Comparison of ENCODE assay signal across 8 mouse cellular contexts in genomic region chr6:82997511-82998102, GRCm38 (mm10). TPM values are rescaled to one million over a fixed set of nuclear protein-coding genes. Genes with fewer than 3 reads are reported as not detected.
DNase-seq lines count a peak whose midpoint lies in the region; ATAC-seq and TF ChIP-seq lines count a peak whose summit lies in the region.

No protein-coding gene starts in this region.

- no peak overlapping the region; the same call in 1 of the 2 replicates for H3K4me2 ChIP-seq in hindbrain, embryonic 16.5 days (ENCODE audit: low read length)
- no peak overlapping the region for H3K4me2 ChIP-seq in hindbrain, postnatal 0 days (ENCODE audit: low read depth, low read length)
- H3K4me2 ChIP-seq in kidney, embryonic 14.5 days (replicated peaks; ENCODE audit: low read depth, low read length), result no peak overlapping the region
- H3K4me2 ChIP-seq in forebrain, postnatal 0 days (ENCODE audit: low read depth), result no peak overlapping the region

- no peaks in the 10 kb centered on the region for H3K36me3 ChIP-seq in hindbrain, embryonic 16.5 days (ENCODE audit: control insufficient read depth, insufficient read depth, low read length)
- no peaks in the 10 kb centered on the region for H3K36me3 ChIP-seq in hindbrain, postnatal 0 days (ENCODE audit: insufficient read depth, low read length)
- no peaks in the 10 kb centered on the region for H3K36me3 ChIP-seq in kidney, embryonic 14.5 days (ENCODE audit: control insufficient read depth, insufficient read depth, low read length)
- no peaks in the 10 kb centered on the region for H3K36me3 ChIP-seq in forebrain, postnatal 0 days (ENCODE audit: insufficient read depth)

- no peaks in the 10 kb centered on the region for H3K9me3 ChIP-seq in hindbrain, embryonic 16.5 days (ENCODE audit: control insufficient read depth, low read length)
- no peaks in the 10 kb centered on the region for H3K9me3 ChIP-seq in hindbrain, postnatal 0 days (ENCODE audit: low read length)
- H3K9me3 ChIP-seq in kidney, embryonic 14.5 days (ENCODE audit: control insufficient read depth, low read length), result no peaks in the 10 kb centered on the region
- H3K9me3 ChIP-seq in forebrain, postnatal 0 days (ENCODE audit: low read length), result no peaks in the 10 kb centered on the region

- ATAC-seq in hindbrain, embryonic 16.5 days, result no peak
- no peak for ATAC-seq in hindbrain, postnatal 0 days
- peak; percentile 30; the same call in 1 of the 2 replicates for ATAC-seq in kidney, embryonic 14.5 days (ENCODE audit: low FRiP score, low TSS enrichment)
- ATAC-seq in inflammation-experienced regulatory T-cells, adult 6 months, result no peak
- ATAC-seq in forebrain, postnatal 0 days, result no peak

- 58% methylated on average over 7 of the region's 7 CpGs for whole genome bisulfite sequencing in hindbrain, embryonic 16.5 days
- 57% methylated on average over 7 of the region's 7 CpGs for WGBS in hindbrain, postnatal 0 days
- WGBS in kidney, embryonic 14.5 days, result 29% methylated on average over 7 of the region's 7 CpGs
- WGBS in forebrain, postnatal 0 days, result 37% methylated on average over 7 of the region's 7 CpGs

- H3K4me3 ChIP-seq in hindbrain, embryonic 16.5 days (ENCODE audit: low read length), result no peak overlapping the region
- H3K4me3 ChIP-seq in hindbrain, postnatal 0 days (ENCODE audit: low read length), result no peak overlapping the region
- no peak overlapping the region for H3K4me3 ChIP-seq in kidney, embryonic 14.5 days (ENCODE audit: low read length)
- H3K4me3 ChIP-seq in forebrain, postnatal 0 days (ENCODE audit: low read depth, low read length), result no peak overlapping the region

- no peaks in the 10 kb centered on the region for H3K27me3 ChIP-seq in hindbrain, embryonic 16.5 days (replicated peaks; ENCODE audit: control insufficient read depth, insufficient read depth, low read length)
- no peaks in the 10 kb centered on the region for H3K27me3 ChIP-seq in hindbrain, postnatal 0 days (ENCODE audit: insufficient read depth, low read length)
- no peaks in the 10 kb centered on the region for H3K27me3 ChIP-seq in kidney, embryonic 14.5 days (ENCODE audit: control insufficient read depth, insufficient read depth, low read length)
- no peaks in the 10 kb centered on the region for H3K27me3 ChIP-seq in forebrain, postnatal 0 days (ENCODE audit: insufficient read depth, low read length)

- TF ChIP-seq CTCF in hindbrain, postnatal 0 days (IDR thresholded peaks at IDR 0.05; ENCODE audit: low read depth), result no peak
- TF ChIP-seq CTCF in forebrain, postnatal 0 days (IDR thresholded peaks at IDR 0.05; ENCODE audit: low read depth), result no peak

- DNase-seq in hindbrain, postnatal 0 days (ENCODE audit: low spot score), result no peak
- DNase-seq in adrenal gland, adult 8-10 months, result peak; percentile 23
- DNase-seq in frontal cortex, adult 2 months (ENCODE audit: extremely low spot score in 1 of 2, low spot score in 1 of 2), result peak; percentile 9 to 16
- DNase-seq in lung, postnatal 10 days, result peak; percentile 67
- no peak for DNase-seq in forebrain, postnatal 0 days

- peak overlapping the region; percentile 28; the same call in 1 of the 2 replicates for H3K9ac ChIP-seq in hindbrain, embryonic 16.5 days (ENCODE audit: low read depth, low read length)
- H3K9ac ChIP-seq in hindbrain, postnatal 0 days (replicated peaks; ENCODE audit: low read length), result no peak overlapping the region
- H3K9ac ChIP-seq in kidney, embryonic 14.5 days (ENCODE audit: low read depth, low read length), result no peak overlapping the region
- no peak overlapping the region for H3K9ac ChIP-seq in forebrain, postnatal 0 days

- H3K4me1 ChIP-seq in hindbrain, embryonic 16.5 days (ENCODE audit: control insufficient read depth, insufficient read depth, low read depth, low read length), result peaks cover 3% of the 10 kb centered on the region; the same call in 1 of the 2 replicates
- H3K4me1 ChIP-seq in hindbrain, postnatal 0 days (ENCODE audit: insufficient read depth, low read length), result 0 out of 2 replicates have a peak, but pooled peaks cover 4% of the 10 kb centered on the region
- peaks cover 7% of the 10 kb centered on the region; the same call in 1 of the 2 replicates for H3K4me1 ChIP-seq in kidney, embryonic 14.5 days (ENCODE audit: control insufficient read depth, insufficient read depth, low read length)
- H3K4me1 ChIP-seq in forebrain, postnatal 0 days (ENCODE audit: insufficient read depth), result no peaks in the 10 kb centered on the region

- no peak overlapping the region; the same call in 1 of the 2 replicates for H3K27ac ChIP-seq in hindbrain, embryonic 16.5 days (ENCODE audit: low read depth, low read length)
- H3K27ac ChIP-seq in hindbrain, postnatal 0 days, result no peak overlapping the region
- peak overlapping the region; percentile 53 for H3K27ac ChIP-seq in kidney, embryonic 14.5 days (ENCODE audit: low read depth, low read length)
- H3K27ac ChIP-seq in forebrain, postnatal 0 days (ENCODE audit: low read depth, low read length), result no peak overlapping the region

RNA-seq across cellular contexts. Expression of gene Dok1, which starts 35.7 kb away (rescaled TPM):
- 2.1 and 2.2 TPM in 2 replicates for polyA plus RNA-seq in hindbrain, embryonic 16.5 days (2015; fragmentation: Nextera tagmentation; extraction: Ambion mirVana)
- 4.3 and 15.4 TPM in 2 replicates for total RNA-seq in hindbrain, postnatal 0 days (2014; rRNA removed)
- polyA plus RNA-seq in hindbrain, postnatal 0 days (2015; fragmentation: Nextera tagmentation; extraction: Ambion mirVana), result 1.8 and 2.5 TPM in 2 replicates
- total RNA-seq in adrenal gland, adult 8-10 months (2022), result 10 to 100 TPM; 12.7 to 13.8 (median 13.4) TPM
- polyA plus RNA-seq in frontal cortex, adult 2 months (2012; rRNA removed), result 1.7 and 2.4 TPM in 2 replicates
- 8.8 and 11.8 TPM in 2 replicates for polyA plus RNA-seq in kidney, embryonic 14.5 days (2014; fragmentation: Nextera tagmentation; extraction: Ambion mirVana)
- 10 to 100 TPM; 23.6 to 36.1 (median 30.4) TPM for polyA plus RNA-seq in inflammation-experienced regulatory T-cells, adult 6 months (2017; shearing (Covaris generic))
- 3.3 and 3.6 TPM in 2 replicates for total RNA-seq in forebrain, postnatal 0 days (2014; rRNA removed)
- 1.4 and 1.5 TPM in 2 replicates for polyA plus RNA-seq in forebrain, postnatal 0 days (2015; fragmentation: Nextera tagmentation; extraction: Ambion mirVana)

RNA-seq across cellular contexts. Expression of gene Loxl3, which starts 36.4 kb away (rescaled TPM):
- polyA plus RNA-seq in hindbrain, embryonic 16.5 days (2015; fragmentation: Nextera tagmentation; extraction: Ambion mirVana), result 7.1 and 8.5 TPM in 2 replicates
- total RNA-seq in hindbrain, postnatal 0 days (2014; rRNA removed), result 4.6 and 6.1 TPM in 2 replicates
- 5.4 and 5.6 TPM in 2 replicates for polyA plus RNA-seq in hindbrain, postnatal 0 days (2015; fragmentation: Nextera tagmentation; extraction: Ambion mirVana)
- total RNA-seq in adrenal gland, adult 8-10 months (2022), result 1 to 10 TPM; 2.2 to 4.8 (median 4.1) TPM
- 6.4 and 6.6 TPM in 2 replicates for polyA plus RNA-seq in frontal cortex, adult 2 months (2012; rRNA removed)
- 12.0 and 14.3 TPM in 2 replicates for polyA plus RNA-seq in kidney, embryonic 14.5 days (2014; fragmentation: Nextera tagmentation; extraction: Ambion mirVana)
- not detected for polyA plus RNA-seq in inflammation-experienced regulatory T-cells, adult 6 months (2017; shearing (Covaris generic))
- 3.5 and 4.7 TPM in 2 replicates for total RNA-seq in forebrain, postnatal 0 days (2014; rRNA removed)
- polyA plus RNA-seq in forebrain, postnatal 0 days (2015; fragmentation: Nextera tagmentation; extraction: Ambion mirVana), result 4.3 and 4.5 TPM in 2 replicates

RNA-seq across cellular contexts. Expression of gene M1ap, which starts 50.9 kb away (rescaled TPM):
- polyA plus RNA-seq in hindbrain, embryonic 16.5 days (2015; fragmentation: Nextera tagmentation; extraction: Ambion mirVana), result 0.41 TPM in 1 of 2 replicates, not detected in the other
- total RNA-seq in hindbrain, postnatal 0 days (2014; rRNA removed), result 0.16 TPM in 1 of 2 replicates, not detected in the other
- 0.24 and 0.38 TPM in 2 replicates for polyA plus RNA-seq in hindbrain, postnatal 0 days (2015; fragmentation: Nextera tagmentation; extraction: Ambion mirVana)
- total RNA-seq in adrenal gland, adult 8-10 months (2022), result not detected
- polyA plus RNA-seq in frontal cortex, adult 2 months (2012; rRNA removed), result 0.12 TPM in 1 of 2 replicates, not detected in the other
- 0.28 and 0.77 TPM in 2 replicates for polyA plus RNA-seq in kidney, embryonic 14.5 days (2014; fragmentation: Nextera tagmentation; extraction: Ambion mirVana)
- 1 to 10 TPM in 1 of 3 experiments, under 1 TPM in 1, not detected in 1; 0.17 to 1.8 TPM for polyA plus RNA-seq in inflammation-experienced regulatory T-cells, adult 6 months (2017; shearing (Covaris generic))
- 0.10 TPM in 1 of 2 replicates, not detected in the other for total RNA-seq in forebrain, postnatal 0 days (2014; rRNA removed)
- polyA plus RNA-seq in forebrain, postnatal 0 days (2015; fragmentation: Nextera tagmentation; extraction: Ambion mirVana), result 0.10 TPM in 1 of 2 replicates, not detected in the other

RNA-seq across cellular contexts. Expression of gene Aup1, which starts 56.7 kb away (rescaled TPM):
- 179 and 193 TPM in 2 replicates for polyA plus RNA-seq in hindbrain, embryonic 16.5 days (2015; fragmentation: Nextera tagmentation; extraction: Ambion mirVana)
- 185 and 219 TPM in 2 replicates for total RNA-seq in hindbrain, postnatal 0 days (2014; rRNA removed)
- 136 and 148 TPM in 2 replicates for polyA plus RNA-seq in hindbrain, postnatal 0 days (2015; fragmentation: Nextera tagmentation; extraction: Ambion mirVana)
- total RNA-seq in adrenal gland, adult 8-10 months (2022), result 100 to 1,000 TPM; 184 to 207 (median 192) TPM
- 220 and 253 TPM in 2 replicates for polyA plus RNA-seq in frontal cortex, adult 2 months (2012; rRNA removed)
- polyA plus RNA-seq in kidney, embryonic 14.5 days (2014; fragmentation: Nextera tagmentation; extraction: Ambion mirVana), result 144 and 156 TPM in 2 replicates
- 100 to 1,000 TPM; 423 to 474 (median 448) TPM for polyA plus RNA-seq in inflammation-experienced regulatory T-cells, adult 6 months (2017; shearing (Covaris generic))
- total RNA-seq in forebrain, postnatal 0 days (2014; rRNA removed), result 85.9 and 146 TPM in 2 replicates
- 126 and 129 TPM in 2 replicates for polyA plus RNA-seq in forebrain, postnatal 0 days (2015; fragmentation: Nextera tagmentation; extraction: Ambion mirVana)

RNA-seq across cellular contexts. Expression of gene Htra2, which starts 57.5 kb away (rescaled TPM):
- polyA plus RNA-seq in hindbrain, embryonic 16.5 days (2015; fragmentation: Nextera tagmentation; extraction: Ambion mirVana), result 85.6 and 88.5 TPM in 2 replicates
- 48.4 and 54.2 TPM in 2 replicates for total RNA-seq in hindbrain, postnatal 0 days (2014; rRNA removed)
- 82.9 and 88.2 TPM in 2 replicates for polyA plus RNA-seq in hindbrain, postnatal 0 days (2015; fragmentation: Nextera tagmentation; extraction: Ambion mirVana)
- 10 to 100 TPM; 50.7 to 69.4 (median 61.0) TPM for total RNA-seq in adrenal gland, adult 8-10 months (2022)
- 58.8 and 63.7 TPM in 2 replicates for polyA plus RNA-seq in frontal cortex, adult 2 months (2012; rRNA removed)
- 51.1 and 64.9 TPM in 2 replicates for polyA plus RNA-seq in kidney, embryonic 14.5 days (2014; fragmentation: Nextera tagmentation; extraction: Ambion mirVana)
- 10 to 100 TPM; 23.5 to 29.2 (median 28.4) TPM for polyA plus RNA-seq in inflammation-experienced regulatory T-cells, adult 6 months (2017; shearing (Covaris generic))
- total RNA-seq in forebrain, postnatal 0 days (2014; rRNA removed), result 46.1 and 47.0 TPM in 2 replicates
- 75.1 and 81.0 TPM in 2 replicates for polyA plus RNA-seq in forebrain, postnatal 0 days (2015; fragmentation: Nextera tagmentation; extraction: Ambion mirVana)

Comparison
In these comparisons a context has a peak if more than half of its experiments do, and no peak if none do; other contexts are left out.
1. DNase-seq: peak in adrenal gland, adult 8-10 months (single experiment), frontal cortex, adult 2 months (2 of 2) and lung, postnatal 10 days (single experiment); none in hindbrain, postnatal 0 days (single experiment) and forebrain, postnatal 0 days (single experiment).